Mouse (Mus musculus) liver, embryonic 16.5 days (tissue): ENCODE results near the gene Zpbp. TPM values are rescaled to one million over a fixed set of nuclear protein-coding genes. Genes with fewer than 3 reads are reported as not detected.

Source experiments
- ATAC-seq: fragments of 200-750 bp; cut with Nextera tagmentation; 2 replicates; pipeline ENCODE4 v1.8.0; 2017; ENCODE audit warnings: low read depth, mild to moderate bottlenecking, moderate number of reproducible peaks, moderate library complexity
- H3K27ac ChIP-seq: fragments of 300-500 bp; sonication (generic); 2 replicates; pipeline ENCODE4 v1.5.1; 2014; ENCODE audit warnings: mild to moderate bottlenecking, low read length
- H3K27me3 ChIP-seq: fragments of 300-500 bp; sonication (generic); 2 replicates; pipeline ENCODE4 v1.6.1; 2014; ENCODE audit warnings: low read depth, low read length, mixed read lengths; ENCODE audit not compliant: control insufficient read depth, insufficient read depth
- H3K36me3 ChIP-seq: fragments of 300-500 bp; sonication (generic); 2 replicates; pipeline ENCODE4 v1.6.1; 2014; ENCODE audit warnings: mild to moderate bottlenecking; ENCODE audit not compliant: control insufficient read depth, insufficient read depth
- H3K4me1 ChIP-seq: fragments of 300-500 bp; sonication (generic); 2 replicates; pipeline ENCODE4 v1.6.1; 2014; ENCODE audit warnings: low read depth, low read length, mixed read lengths; ENCODE audit not compliant: control insufficient read depth
- H3K4me2 ChIP-seq: fragments of 300-500 bp; sonication (generic); 2 replicates; pipeline ENCODE4 v1.6.1; 2014; ENCODE audit warnings: low read depth, low read length, mixed read lengths
- H3K4me3 ChIP-seq: fragments of 300-500 bp; sonication (generic); 2 replicates; pipeline ENCODE4 v1.5.1; 2014; ENCODE audit warnings: low read depth, mild to moderate bottlenecking, low read length
- H3K9ac ChIP-seq: fragments of 300-500 bp; sonication (generic); 2 replicates; pipeline ENCODE4 v1.6.1; 2014; ENCODE audit warnings: low read depth, low read length
- H3K9me3 ChIP-seq: fragments of 300-500 bp; sonication (generic); replicated peaks from 2 replicates; pipeline ENCODE4 v1.6.1; 2016; ENCODE audit warnings: low read length; ENCODE audit not compliant: control insufficient read depth
- WGBS: fragments of 180-500 bp; shearing (Covaris S2); extraction: QIAGEN DNeasy Blood & Tissue Kit; methylation state at CpG from one replicate; pipeline ENCODE4 v1.1.7; 2014; ENCODE audit not compliant: insufficient replicate concordance; 5-methylcytosine and 5-hydroxymethylcytosine counted together
- polyA plus RNA-seq: library from polyadenylated mRNA; unstranded; fragments of >200 nt; fragmentation: Nextera tagmentation; extraction: Ambion mirVana; gene quantifications from 2 replicates; pipeline ENCODE4 v1.2.1, GENCODE M21; 2015

The Zpbp gene
- polyA plus RNA-seq, 1 experiment from 2014 or later: 0.20 TPM

GRCm38 (mm10) chr11:11455037-11455436 is 7.2 kb downstream of the Zpbp start:
- Histone ChIP-seq H3K27ac (no peak overlapping the region), H3K9ac (no peak overlapping the region), H3K4me1 (no peaks in the 10 kb centered on the region), H3K36me3 (no peaks in the 10 kb centered on the region), H3K27me3 (no peaks in the 10 kb centered on the region), H3K4me3 (no peak overlapping the region), H3K9me3 (no peaks in the 10 kb centered on the region), H3K4me2 (no peak overlapping the region)
- WGBS: 17% methylated on average over 2 of the region's 2 CpGs
- peak; percentile 27; the same call in 1 of the 2 replicates for ATAC-seq

GRCm38 (mm10) chr11:11417356-11417755 is 44.9 kb downstream of the Zpbp start:
- no peaks in the 10 kb centered on the region for H3K36me3 ChIP-seq
- WGBS: 18% methylated on average over 2 of the region's 2 CpGs
- H3K4me2 ChIP-seq: no peak overlapping the region
- no peaks in the 10 kb centered on the region for H3K9me3 ChIP-seq
- H3K27ac ChIP-seq: no peak overlapping the region
- no peak overlapping the region for H3K9ac ChIP-seq
- no peaks in the 10 kb centered on the region for H3K27me3 ChIP-seq
- no peak for ATAC-seq
- H3K4me3 ChIP-seq: no peak overlapping the region
- H3K4me1 ChIP-seq: no peaks in the 10 kb centered on the region

GRCm38 (mm10) chr11:11414188-11414587 is 48.0 kb downstream of the Zpbp start:
- Histone ChIP-seq H3K27ac (no peak overlapping the region), H3K4me3 (no peak overlapping the region), H3K36me3 (no peaks in the 10 kb centered on the region), H3K9ac (no peak overlapping the region), H3K4me2 (no peak overlapping the region), H3K4me1 (no peaks in the 10 kb centered on the region), H3K27me3 (no peaks in the 10 kb centered on the region), H3K9me3 (no peaks in the 10 kb centered on the region)
- WGBS: 43% methylated on average over 5 of the region's 5 CpGs
- no peak for ATAC-seq

- 62% methylated on average over 5 of the region's 5 CpGs for WGBS
- no peak overlapping the region for H3K4me3 ChIP-seq
- no peak for ATAC-seq
- H3K27me3 ChIP-seq: no peaks in the 10 kb centered on the region
- no peaks in the 10 kb centered on the region for H3K4me1 ChIP-seq
- H3K27ac ChIP-seq: no peak overlapping the region
- H3K9me3 ChIP-seq: no peaks in the 10 kb centered on the region
- no peaks in the 10 kb centered on the region for H3K36me3 ChIP-seq
- no peak overlapping the region for H3K4me2 ChIP-seq
- H3K9ac ChIP-seq: no peak overlapping the region
Observed at GRCm38 (mm10) chr11:11394686-11395085, 67.5 kb downstream of the Zpbp start.

GRCm38 (mm10) chr11:11393164-11393563 is 69.0 kb downstream of the Zpbp start:
- H3K9me3 ChIP-seq: no peaks in the 10 kb centered on the region
- no peaks in the 10 kb centered on the region for H3K4me1 ChIP-seq
- no peak overlapping the region for H3K9ac ChIP-seq
- no peaks in the 10 kb centered on the region for H3K36me3 ChIP-seq
- no peak overlapping the region for H3K4me3 ChIP-seq
- H3K4me2 ChIP-seq: no peak overlapping the region
- H3K27ac ChIP-seq: no peak overlapping the region
- WGBS: 76% methylated on average over 10 of the region's 10 CpGs
- no peak for ATAC-seq
- no peaks in the 10 kb centered on the region for H3K27me3 ChIP-seq

- no peak overlapping the region for H3K4me3 ChIP-seq
- no peak overlapping the region for H3K27ac ChIP-seq
- no peaks in the 10 kb centered on the region for H3K36me3 ChIP-seq
- H3K4me2 ChIP-seq: no peak overlapping the region
- no peak for ATAC-seq
- no peaks in the 10 kb centered on the region for H3K27me3 ChIP-seq
- no peaks in the 10 kb centered on the region for H3K4me1 ChIP-seq
- H3K9me3 ChIP-seq: no peaks in the 10 kb centered on the region
- 60% methylated on average over 5 of the region's 5 CpGs for WGBS
- no peak overlapping the region for H3K9ac ChIP-seq
Observed at GRCm38 (mm10) chr11:11371305-11371704, 90.9 kb downstream of the Zpbp start.

- no peak overlapping the region for H3K9ac ChIP-seq
- no peak overlapping the region for H3K27ac ChIP-seq
- H3K36me3 ChIP-seq: no peaks in the 10 kb centered on the region
- no peaks in the 10 kb centered on the region for H3K9me3 ChIP-seq
- no peaks in the 10 kb centered on the region for H3K4me1 ChIP-seq
- no peak overlapping the region for H3K4me2 ChIP-seq
- 56% methylated on average over 3 of the region's 3 CpGs for WGBS
- H3K27me3 ChIP-seq: no peaks in the 10 kb centered on the region
- no peak overlapping the region for H3K4me3 ChIP-seq
- ATAC-seq: no peak
Observed at GRCm38 (mm10) chr11:11283512-11283911, 178.7 kb downstream of the Zpbp start.

GRCm38 (mm10) chr11:11280128-11280527 is 182.1 kb downstream of the Zpbp start:
- Histone ChIP-seq H3K4me2 (no peak overlapping the region), H3K9ac (no peak overlapping the region), H3K27ac (no peak overlapping the region), H3K9me3 (no peaks in the 10 kb centered on the region), H3K4me1 (no peaks in the 10 kb centered on the region), H3K4me3 (no peak overlapping the region), H3K27me3 (no peaks in the 10 kb centered on the region), H3K36me3 (no peaks in the 10 kb centered on the region)
- no peak for ATAC-seq

GRCm38 (mm10) chr11:11257348-11257747 is 204.9 kb downstream of the Zpbp start:
- ATAC-seq: no peak
- Histone ChIP-seq H3K27ac (no peak overlapping the region), H3K27me3 (no peaks in the 10 kb centered on the region), H3K4me1 (no peaks in the 10 kb centered on the region), H3K9ac (no peak overlapping the region), H3K4me2 (no peak overlapping the region), H3K4me3 (no peak overlapping the region), H3K36me3 (no peaks in the 10 kb centered on the region), H3K9me3 (no peaks in the 10 kb centered on the region)
- WGBS: 51% methylated on average over 1 of the region's 1 CpGs
